Mouse (Mus musculus) olfactory bulb, adult 2 months (tissue): Measurements from ENCODE around the gene Cd3eap.

ENCODE experiments used
- CTCF ChIP-seq: fragments of 200-500 bp; IDR thresholded peaks from 2 replicates; pipeline ENCODE4 v1.5.1; 2012; ENCODE audit warnings: low read depth, mild to moderate bottlenecking, low read length, moderate library complexity; ENCODE audit not compliant: insufficient read depth
- POLR2A ChIP-seq: fragments of 200-500 bp; IDR thresholded peaks from 2 replicates; pipeline ENCODE4 v1.6.1; 2012; ENCODE audit warnings: mild to moderate bottlenecking, low read depth, low read length, moderate library complexity; ENCODE audit not compliant: insufficient read depth

DNA sequence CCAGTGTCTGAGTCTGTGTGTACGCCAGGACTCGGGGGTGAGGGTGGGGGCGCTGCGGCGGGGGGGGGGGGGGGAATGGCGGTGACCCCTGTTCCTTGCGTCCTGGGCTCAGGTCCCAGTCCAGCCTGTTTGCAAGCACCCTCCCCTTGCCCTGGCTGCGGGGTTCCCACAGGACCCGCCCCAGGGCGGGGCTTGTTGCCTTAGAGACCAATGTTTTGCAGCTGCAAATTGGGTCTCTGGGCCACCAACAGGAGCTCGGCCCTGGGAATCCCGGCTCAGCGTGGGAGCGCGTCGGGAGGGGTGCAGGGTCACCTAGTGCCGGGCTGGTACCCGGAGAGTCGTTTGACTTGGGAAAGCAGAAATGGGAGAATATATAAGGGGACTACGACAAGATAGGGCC lies 32.9 kb downstream of the Cd3eap start:
- TF ChIP-seq CTCF (no peak), POLR2A (0 out of 2 replicates have a peak, but pooled peaks have one; percentile 30)
